Mouse (Mus musculus): Measurements from ENCODE around the gene A4galt. TPM values are rescaled to one million over a fixed set of nuclear protein-coding genes. Genes with fewer than 3 reads are reported as not detected.
A peak's percentile ranks its signal among the peaks of the same experiment; 100 is the strongest.

A4galt gene
- total RNA-seq, 2 experiments from 2014 or later, result 7.0 to 7.2 TPM

- peak; percentile 60 to 76 for DNase-seq
These were observed 16.9 kb upstream of the A4galt start for GRCm38 (mm10) chr15:83268428-83268827.

DNA sequence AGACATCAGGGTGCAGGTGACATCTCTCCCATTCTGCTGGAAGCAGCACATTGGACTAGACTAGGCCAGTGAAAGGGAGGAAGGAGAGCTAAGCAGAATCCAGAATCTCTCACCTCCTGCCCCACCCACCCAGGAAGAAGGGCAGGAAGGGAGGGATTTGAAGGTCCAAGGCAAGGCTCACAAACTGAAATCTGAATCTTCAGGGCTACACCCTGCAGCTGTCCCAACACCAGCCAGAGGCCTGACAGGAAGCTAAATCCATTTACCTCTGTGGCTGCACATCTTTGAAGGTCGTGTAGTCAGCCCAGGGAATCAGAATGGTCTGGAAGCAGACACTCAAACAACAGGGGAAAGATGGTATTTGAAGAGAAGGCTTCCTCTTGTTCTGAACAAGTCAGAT, 13.7 kb upstream of the A4galt start:
- peak in 1 of 2 experiments; percentile 23 for DNase-seq

DNA sequence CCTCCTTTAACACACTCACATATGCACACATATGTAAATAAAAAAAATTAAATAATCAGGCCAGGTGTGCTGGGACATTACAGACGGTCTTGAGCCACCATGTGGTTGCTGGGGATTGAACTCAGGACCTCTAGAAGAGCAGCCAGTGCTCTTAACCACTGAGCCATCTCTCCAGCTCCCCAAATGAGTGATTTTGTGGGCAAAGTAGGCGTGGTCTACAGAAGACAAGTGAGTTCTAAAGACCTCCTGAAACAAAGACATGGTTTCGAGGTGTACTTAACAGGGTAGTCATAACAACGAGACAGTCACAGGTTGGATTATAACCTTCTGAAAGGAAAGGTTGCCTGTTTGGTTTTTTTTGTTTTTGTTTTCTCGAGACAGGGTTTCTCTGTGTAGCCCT, 11.8 kb upstream of the A4galt start:
- DNase-seq, result no peak

DNA sequence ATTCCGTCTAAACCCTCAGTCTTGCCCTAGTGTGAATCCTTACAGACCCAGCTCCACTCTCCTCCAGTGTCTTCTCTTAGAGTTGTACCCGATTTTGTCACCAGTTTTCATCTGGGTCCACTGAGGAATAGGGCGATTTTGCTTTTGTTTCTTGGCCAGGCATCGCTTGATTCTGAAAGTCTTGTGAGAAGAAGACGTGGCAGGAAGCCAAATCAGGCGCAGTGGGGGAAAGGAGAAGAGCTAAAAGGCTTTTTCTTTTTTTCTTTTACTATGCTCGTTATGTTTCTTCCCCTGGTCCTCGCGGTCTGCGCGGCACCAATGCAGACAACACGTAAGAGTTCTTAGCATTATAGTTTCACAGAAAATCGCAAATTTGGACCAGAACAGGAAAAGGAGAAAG, 6.3 kb upstream of the A4galt start:
- peak; percentile 46 to 47 for DNase-seq

GRCm38 (mm10) chr15:83256491-83256890, 4.9 kb upstream of the A4galt start:
- no peak for DNase-seq

GRCm38 (mm10) chr15:83255944-83256343, 4.4 kb upstream of the A4galt start:
- no peak for DNase-seq

DNA sequence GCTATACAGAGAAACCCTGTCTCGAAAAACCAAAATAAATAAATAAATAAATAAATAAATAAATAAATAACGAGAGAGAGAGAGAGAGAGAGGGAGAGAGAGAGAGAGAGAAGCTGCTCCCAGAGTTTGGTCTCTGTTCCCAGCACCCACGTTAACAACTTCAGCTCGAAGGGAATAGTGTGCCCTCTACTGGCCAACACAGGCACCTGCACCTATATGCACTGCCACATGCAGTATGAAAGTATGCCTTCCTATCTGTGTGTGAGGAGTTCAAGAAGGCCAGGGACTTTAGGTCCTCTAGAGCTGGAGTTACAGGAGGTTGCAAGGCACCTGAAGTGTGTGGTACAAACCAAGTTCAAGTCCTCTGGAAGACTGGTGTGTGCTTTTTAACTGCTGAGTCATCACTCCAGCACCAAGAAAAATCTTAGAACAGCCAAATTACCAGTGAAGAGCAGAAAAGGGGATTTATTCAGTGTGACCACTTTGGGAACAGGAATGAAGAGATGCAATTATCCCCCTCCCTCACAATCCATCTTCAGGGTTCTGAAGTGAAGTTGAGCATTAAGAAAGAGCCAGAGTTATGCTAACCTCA, 3.7 kb upstream of the A4galt start:
- DNase-seq, result no peak

GRCm38 (mm10) chr15:83254372-83255070, 2.9 kb upstream of the A4galt start:
- DNase-seq, result no peak

GRCm38 (mm10) chr15:83252060-83252459, 486 bp upstream of the A4galt start:
- peak; percentile 63 to 78 for DNase-seq

- peak; percentile 37 to 48 for DNase-seq
These were observed 861 bp downstream of the A4galt start for GRCm38 (mm10) chr15:83250651-83251175.

- DNase-seq, result no peak
These were observed 1.9 kb downstream of the A4galt start for GRCm38 (mm10) chr15:83249535-83250287.

DNA sequence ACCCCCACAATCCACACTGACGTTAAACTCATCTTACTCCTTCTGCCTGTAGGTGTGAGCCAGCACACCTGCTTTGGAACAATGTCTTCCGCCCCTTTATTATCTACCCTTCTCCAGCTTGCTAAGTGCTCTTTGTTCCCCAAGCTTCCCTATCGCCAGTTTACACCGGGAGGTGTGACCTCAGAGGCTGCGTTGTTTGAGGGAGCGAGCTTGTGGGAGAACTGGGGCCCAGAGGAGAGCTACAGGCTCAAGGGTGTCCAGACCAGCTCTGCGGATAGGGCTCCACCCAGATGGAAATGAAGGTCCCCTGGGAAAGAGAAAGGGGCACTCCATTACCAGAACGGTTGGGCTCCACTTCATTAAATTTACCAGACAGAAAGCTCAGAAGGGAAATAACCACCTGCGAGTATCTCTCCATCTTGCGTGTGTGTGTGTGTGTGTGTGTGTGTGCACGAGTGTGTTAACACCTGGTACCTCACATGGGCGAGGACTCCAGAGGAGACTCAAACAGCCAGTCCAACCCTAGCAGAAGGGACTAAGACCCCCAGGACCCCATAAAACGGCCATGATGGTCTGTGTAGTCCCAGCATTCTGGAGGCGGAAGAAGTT, 3.2 kb downstream of the A4galt start:
- DNase-seq, result no peak

DNA sequence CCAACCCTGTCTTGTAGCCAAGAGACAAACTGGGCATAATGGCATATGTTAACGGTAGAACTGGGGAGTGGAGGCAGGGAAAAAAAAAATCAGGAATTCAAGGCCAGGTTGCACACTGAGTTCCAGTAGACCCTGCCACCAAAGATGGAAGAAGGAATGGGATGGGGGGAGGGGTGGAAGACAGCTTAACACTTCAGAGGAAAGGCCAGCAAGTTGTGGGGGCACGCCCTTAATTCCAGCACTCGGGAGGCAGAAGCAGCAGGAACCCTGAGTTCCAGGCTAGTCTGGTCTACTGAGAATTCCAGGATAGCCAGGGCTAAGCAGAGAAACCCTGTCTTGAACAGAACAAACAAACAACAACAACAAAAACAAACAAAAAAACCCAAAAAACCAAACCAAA, 7.2 kb downstream of the A4galt start:
- DNase-seq, result no peak

DNA sequence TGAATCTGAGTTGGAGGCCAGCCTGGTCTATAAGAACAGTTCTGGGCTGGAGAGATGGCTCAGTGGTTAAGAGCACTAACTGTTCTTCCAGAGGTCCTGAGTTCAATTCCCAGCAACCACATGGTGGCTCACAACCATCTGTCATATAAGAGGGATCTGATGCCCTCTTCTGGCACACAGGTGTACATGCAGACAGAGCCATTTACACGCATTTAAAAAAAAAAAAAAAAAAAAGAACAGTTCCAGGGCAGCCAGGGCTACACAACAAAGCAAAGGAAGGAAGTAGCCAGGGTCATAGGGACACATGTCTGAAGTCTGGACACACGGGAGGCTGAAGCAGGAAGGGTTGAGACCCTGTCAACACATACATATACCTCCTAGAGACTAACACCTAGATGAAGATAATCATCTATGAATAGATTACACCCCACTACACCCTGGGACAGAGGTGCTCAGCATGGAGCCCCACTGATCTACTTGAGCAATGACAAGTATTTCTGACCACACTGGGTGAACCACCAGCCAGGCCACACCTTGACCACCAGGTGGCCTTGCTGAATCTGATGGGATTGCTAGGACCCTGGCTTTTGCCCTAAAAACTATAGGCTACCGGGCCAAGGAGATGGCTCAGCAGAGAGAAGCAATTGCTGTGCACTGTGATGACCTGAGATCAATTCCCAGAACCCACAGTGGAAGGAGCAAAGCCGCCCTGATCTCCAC, 9.5 kb downstream of the A4galt start:
- DNase-seq, result no peak

DNA sequence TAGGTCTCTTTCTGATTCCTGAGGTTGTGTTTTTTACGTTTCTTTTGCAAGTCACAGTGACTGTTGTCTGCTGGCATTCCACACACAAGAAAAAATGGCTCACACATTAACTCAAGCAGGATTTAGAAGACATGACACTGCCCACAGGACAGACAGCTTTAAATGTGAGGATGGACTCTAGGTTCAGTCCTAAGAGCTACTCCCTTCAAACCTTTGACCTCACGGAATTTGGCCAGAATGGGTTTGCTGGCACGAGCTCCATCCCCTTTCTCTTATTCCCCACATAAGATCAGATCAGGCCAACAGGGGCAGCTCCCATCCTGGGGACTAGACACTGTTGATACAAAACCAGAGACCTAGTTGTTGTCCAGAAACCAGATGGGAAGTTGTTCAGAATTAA, 10.1 kb downstream of the A4galt start:
- DNase-seq, result no peak

DNA sequence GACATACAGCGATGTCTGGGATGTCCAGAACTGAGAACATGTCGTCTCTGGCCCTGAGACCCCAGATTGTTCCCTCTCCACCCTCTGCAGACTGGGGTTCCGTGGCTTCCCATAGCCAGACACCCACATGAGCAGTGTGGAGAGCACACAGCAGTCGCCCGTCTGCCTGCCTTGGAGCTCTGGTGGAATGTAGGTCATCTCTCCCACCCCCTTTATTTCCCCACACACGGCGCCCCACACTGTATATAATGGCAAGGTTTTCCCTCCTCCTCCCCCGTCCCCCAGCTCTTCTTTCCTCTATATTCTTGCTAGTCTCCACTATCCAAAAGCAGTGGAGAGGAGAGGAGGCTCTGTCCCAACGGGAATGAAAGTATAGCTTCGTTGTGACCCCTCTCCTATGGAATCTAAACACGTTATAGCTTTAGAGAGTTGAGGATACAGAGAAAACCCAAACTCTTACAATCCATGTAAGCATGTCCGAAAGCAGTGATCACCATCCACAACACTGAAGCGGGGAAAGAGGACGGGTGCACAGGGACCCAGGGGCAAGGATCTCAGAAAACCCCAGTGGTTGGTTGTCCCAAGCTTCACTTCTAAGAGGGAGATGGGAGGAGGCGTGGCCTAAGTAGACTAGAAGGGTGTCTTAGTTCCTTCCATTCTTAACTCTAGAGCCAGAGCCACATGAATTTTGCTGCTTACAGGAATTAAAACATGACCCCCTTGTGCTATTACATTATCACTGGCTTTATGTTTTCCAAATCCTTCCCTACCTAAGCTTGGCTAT, 13.9 kb downstream of the A4galt start:
- no peak for DNase-seq

DNA sequence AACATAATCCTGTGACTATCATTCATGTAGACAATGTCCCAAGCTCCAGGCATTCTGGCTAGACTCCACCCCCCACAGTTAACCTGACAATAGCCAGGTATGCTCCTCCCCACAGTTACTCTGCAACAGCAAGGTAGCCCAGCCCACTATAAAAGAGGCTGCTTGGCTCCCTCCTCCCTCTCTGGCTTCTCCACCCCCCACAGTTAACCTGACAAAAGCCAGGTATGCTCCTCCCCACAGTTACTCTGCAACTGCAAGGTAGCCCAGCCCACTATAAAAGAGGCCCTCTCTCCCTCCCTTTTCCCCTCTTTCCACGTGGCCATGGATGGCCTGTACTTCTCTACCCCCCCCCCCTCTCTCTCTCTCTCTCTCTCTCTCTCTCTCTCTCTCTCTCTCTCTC, 14.8 kb downstream of the A4galt start:
- no peak for DNase-seq

DNA sequence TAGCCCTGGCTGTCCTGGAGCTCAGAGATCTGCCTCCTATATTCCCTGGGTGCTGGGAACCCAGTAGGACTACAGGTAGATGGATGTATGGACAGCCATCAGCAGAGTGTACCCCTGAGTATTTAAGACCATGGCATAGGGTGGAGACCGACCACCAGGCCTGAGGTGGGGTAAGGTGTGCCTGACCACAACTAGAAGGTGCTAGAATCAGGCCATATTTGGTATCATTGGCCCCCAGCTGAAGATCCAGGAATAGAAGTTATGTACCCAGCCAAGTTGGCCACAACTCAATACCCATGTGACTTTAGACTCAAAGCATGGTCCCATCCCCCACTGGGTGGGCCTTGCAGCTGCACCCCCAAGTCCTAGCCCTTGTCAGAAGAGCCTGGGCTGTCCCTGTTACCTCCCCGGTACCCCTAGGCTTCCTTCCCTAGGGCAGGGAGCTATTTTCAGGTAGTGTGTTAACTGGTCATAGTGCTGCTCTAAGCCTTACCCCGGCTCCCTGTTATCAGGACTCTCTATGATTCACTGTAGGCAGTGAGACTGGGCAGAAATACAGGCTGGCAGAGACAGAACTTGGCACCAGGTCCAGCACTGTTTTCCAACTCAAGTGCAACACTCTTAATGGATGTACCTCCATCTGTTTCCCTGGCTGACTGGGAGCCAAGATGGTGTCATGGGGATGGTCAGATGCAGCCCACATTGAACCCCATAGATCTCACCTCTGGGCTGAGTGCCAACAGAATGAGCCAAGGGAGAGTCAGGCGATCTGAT, 18.2 kb downstream of the A4galt start:
- DNase-seq, result peak; percentile 80 to 88

- no peak for DNase-seq
These were observed 24.0 kb downstream of the A4galt start for GRCm38 (mm10) chr15:83227559-83227958.

DNA sequence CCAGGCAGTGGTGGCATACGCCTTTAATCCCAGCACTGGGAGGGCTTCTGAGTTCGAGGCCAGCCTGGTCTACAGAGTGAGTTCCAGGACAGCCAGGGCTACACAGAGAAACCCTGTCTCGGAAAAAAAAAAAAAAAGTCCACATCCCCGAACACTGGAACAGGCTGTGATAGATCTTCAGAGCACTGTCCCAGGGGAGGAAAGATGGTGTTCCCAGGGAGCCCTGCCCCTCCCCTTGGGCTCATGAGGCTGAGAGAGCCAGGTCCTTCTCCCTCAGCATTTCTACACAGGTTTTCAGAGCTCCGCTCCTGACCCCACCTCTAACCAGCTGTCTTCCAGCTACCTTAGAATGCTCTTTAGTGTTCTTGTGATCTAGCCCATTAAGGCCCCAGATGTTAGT, 24.7 kb downstream of the A4galt start:
- peak; percentile 39 to 60 for DNase-seq

All from heart, adult 18-20 months (tissue).